ENCODE assay signal across 16 mouse cellular contexts in the genomic region with DNA sequence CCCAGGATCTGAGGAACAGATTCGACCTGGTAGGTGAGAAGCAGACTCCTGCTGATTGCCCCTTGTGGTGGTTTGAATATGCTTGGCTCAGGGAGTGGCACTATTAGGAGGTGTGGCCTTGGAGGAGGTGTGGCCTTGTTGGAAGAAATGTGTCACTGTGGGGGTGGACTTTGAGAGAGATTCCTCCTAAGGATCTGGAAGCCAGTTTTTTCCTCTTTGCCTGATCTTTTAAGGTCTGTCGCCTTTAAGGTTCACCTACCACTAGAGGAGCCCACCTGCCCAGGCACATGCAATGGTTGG. TPM values are rescaled to one million over a fixed set of nuclear protein-coding genes. Genes with fewer than 3 reads are reported as not detected.
A peak's percentile ranks its signal among the peaks of the same experiment; 100 is the strongest.
DNase-seq lines count a peak whose midpoint lies in the region; ATAC-seq and TF ChIP-seq lines count a peak whose summit lies in the region.
"Had no signal": no experiment of that assay in that cellular context is flagged by ENCODE, and none has a peak within 500 bp of the region (broad histone marks: within the 10 kb centered on the region; RNA-seq: fewer than 3 reads in every experiment).

No protein-coding gene starts in this region.

- in situ Hi-C loops in ES-E14 (cut with MboI; ENCODE audit: low sequenced_read_pairs in 2 of 2, unreplicated experiment in 2 of 2), result no loop called here

- no peaks in the 10 kb centered on the region for H3K27me3 ChIP-seq in lung, embryonic 16.5 days (ENCODE audit: control insufficient read depth, insufficient read depth, low read depth, low read length)

- peaks cover 5 to 12% of the 10 kb centered on the region in 2 experiments; a peak in 3 of 4 replicates for H3K4me1 ChIP-seq in ES-E14 (ENCODE audit: control insufficient read depth in 2 of 2, insufficient read depth in 2 of 2, low read length in 2 of 2, poor library complexity in 1 of 2)
- peaks cover 6% of the 10 kb centered on the region; the same call in 1 of the 2 replicates for H3K4me1 ChIP-seq in lung, embryonic 16.5 days (replicated peaks; ENCODE audit: control insufficient read depth, insufficient read depth, low read length)

- no peak overlapping the region for H3K9ac ChIP-seq in ES-E14 (ENCODE audit: insufficient read depth, low read depth, low read length, poor library complexity, severe bottlenecking)
- H3K9ac ChIP-seq in lung, embryonic 16.5 days (ENCODE audit: low read length), result no peak overlapping the region
- H3K9ac ChIP-seq: heart, embryonic 12.5 days had no signal

- H3K36me3 ChIP-seq in ES-E14 (ENCODE audit: control insufficient read depth, insufficient read depth, low read length, poor library complexity, severe bottlenecking), result no peaks in the 10 kb centered on the region
- H3K36me3 ChIP-seq in lung, embryonic 16.5 days (ENCODE audit: control insufficient read depth, insufficient read depth, low read length), result no peaks in the 10 kb centered on the region
- H3K36me3 ChIP-seq: heart, embryonic 12.5 days had no signal

- H3K4me2 ChIP-seq in lung, embryonic 16.5 days (ENCODE audit: low read depth, low read length), result no peak overlapping the region
- H3K4me2 ChIP-seq: heart, embryonic 12.5 days had no signal

- no peak for ATAC-seq in lung, embryonic 16.5 days (ENCODE audit: low read depth)
- ATAC-seq in erythroblast, adult 5-6 weeks (replicated peaks; ENCODE audit: low FRiP score, poor library complexity, severe bottlenecking), result no peak
- ATAC-seq: inflammation-experienced regulatory T-cells, adult 6 months had no signal

- WGBS in lung, embryonic 16.5 days, result 17% methylated on average over 2 of the region's 2 CpGs

- DNase-seq in adrenal gland, postnatal 14 days, result peak; percentile 47
- DNase-seq in adrenal gland, postnatal 25 days, result no peak
- peak; percentile 64 for DNase-seq in kidney, adult 9 months
- no peak for DNase-seq in kidney, adult 8-10 months
- DNase-seq in ES-E14 (ENCODE audit: low read depth, low spot score), result peak; percentile 55
- DNase-seq in left cerebral cortex, adult 9 months (ENCODE audit: low spot score in 2 of 2), result no peak
- DNase-seq: adrenal gland, postnatal 10 days; cerebellum, adult 18-20 months; spleen, adult 18-20 months had no signal

- H3K4me3 ChIP-seq in ES-E14 (ENCODE audit: insufficient read depth in 1 of 2, low read depth in 1 of 2, low read length in 2 of 2, poor library complexity in 1 of 2, severe bottlenecking in 1 of 2), result no peak overlapping the region
- no peak overlapping the region for H3K4me3 ChIP-seq in lung, embryonic 16.5 days (ENCODE audit: low read length)
- H3K4me3 ChIP-seq: erythroblast, embryonic 14.5 days; heart, embryonic 12.5 days had no signal

- H3K9me3 ChIP-seq in ES-E14 (ENCODE audit: control insufficient read depth, insufficient read depth, low read depth, low read length), result no peaks in the 10 kb centered on the region
- peaks cover 3% of the 10 kb centered on the region; the same call in 1 of the 2 replicates for H3K9me3 ChIP-seq in lung, embryonic 16.5 days (ENCODE audit: control insufficient read depth, low read length)
- H3K9me3 ChIP-seq: heart, embryonic 12.5 days had no signal

- H3K27ac ChIP-seq in ES-E14 (ENCODE audit: insufficient read depth, low read depth, low read length, poor library complexity, severe bottlenecking), result no peak overlapping the region
- peak overlapping the region; percentile 69 for H3K27ac ChIP-seq in lung, embryonic 16.5 days (ENCODE audit: low read length)

TF ChIP-seq in ES-E14, 5 proteins besides CTCF, POLR2A, EP300 and RAD21:
- TF ChIP-seq ZC3H11A (IDR thresholded peaks at IDR 0.05; ENCODE audit: borderline replicate concordance, low read depth, low read length) (no peak), MAFK (IDR thresholded peaks at IDR 0.05; ENCODE audit: insufficient read depth, low read depth, low read length) (no peak), HCFC1 (IDR thresholded peaks at IDR 0.05; ENCODE audit: borderline replicate concordance, insufficient read depth, low read length) (no peak), CHD2 (IDR thresholded peaks at IDR 0.05; ENCODE audit: low read depth, low read length) (no peak), ZNF384 (IDR thresholded peaks at IDR 0.05; ENCODE audit: low read depth, low read length) (no peak)

RNA-seq across cellular contexts. Expression of a gene that starts 6.1 kb away (rescaled TPM):
- 16.7 and 20.7 TPM in 2 replicates for total RNA-seq in adrenal gland, postnatal 14 days (2021)
- total RNA-seq in adrenal gland, postnatal 25 days (2021), result 11.1 and 15.5 TPM in 2 replicates
- 2.5 and 3.3 TPM in 2 replicates for total RNA-seq in ES-E14 (2012; rRNA removed)
- polyA plus RNA-seq in lung, embryonic 16.5 days (2015; fragmentation: Nextera tagmentation; extraction: Ambion mirVana), result 91.3 and 93.3 TPM in 2 replicates
- total RNA-seq in erythroblast, adult 5-6 weeks (2015; ENCODE audit: low replicate concordance), result 2.3 and 9.4 TPM in 2 replicates
- total RNA-seq in erythroblast, adult 5-6 weeks (2017; ENCODE audit: low replicate concordance), result 2.3 and 3.8 TPM in 2 replicates
- polyA plus RNA-seq: erythroblast, embryonic 14.5 days had no signal

RNA-seq across cellular contexts. Expression of a gene that starts 6.7 kb away (rescaled TPM):
- total RNA-seq in adrenal gland, postnatal 14 days (2021), result not detected in 2 replicates
- total RNA-seq in adrenal gland, postnatal 25 days (2021), result 0.62 and 0.64 TPM in 2 replicates
- not detected in 2 replicates for total RNA-seq in ES-E14 (2012; rRNA removed)
- polyA plus RNA-seq in lung, embryonic 16.5 days (2015; fragmentation: Nextera tagmentation; extraction: Ambion mirVana), result not detected in 2 replicates
- total RNA-seq in erythroblast, adult 5-6 weeks (2015; ENCODE audit: low replicate concordance), result not detected in 2 replicates
- total RNA-seq in erythroblast, adult 5-6 weeks (2017; ENCODE audit: low replicate concordance), result not detected in 2 replicates
- total RNA-seq: liver, adult 2 months had no signal
- polyA plus RNA-seq: erythroblast, embryonic 14.5 days; heart, embryonic 12.5 days; inflammation-experienced regulatory T-cells, adult 6 months; liver, adult 2 months; testis, adult 2 months had no signal

RNA-seq across cellular contexts. Expression of a gene that starts 43.9 kb away (rescaled TPM):
- 7.9 and 8.8 TPM in 2 replicates for total RNA-seq in adrenal gland, postnatal 14 days (2021)
- 9.0 and 10.2 TPM in 2 replicates for total RNA-seq in adrenal gland, postnatal 25 days (2021)
- 7.1 and 8.6 TPM in 2 replicates for total RNA-seq in ES-E14 (2012; rRNA removed)
- 0.20 TPM in 2 replicates for polyA plus RNA-seq in lung, embryonic 16.5 days (2015; fragmentation: Nextera tagmentation; extraction: Ambion mirVana)
- not detected in 2 replicates for total RNA-seq in erythroblast, adult 5-6 weeks (2015; ENCODE audit: low replicate concordance)
- total RNA-seq in erythroblast, adult 5-6 weeks (2017; ENCODE audit: low replicate concordance), result not detected in 2 replicates
- polyA plus RNA-seq: erythroblast, embryonic 14.5 days; inflammation-experienced regulatory T-cells, adult 6 months had no signal

RNA-seq across cellular contexts. Expression of a gene that starts 51.6 kb away (rescaled TPM):
- 9.0 and 11.2 TPM in 2 replicates for total RNA-seq in adrenal gland, postnatal 14 days (2021)
- total RNA-seq in adrenal gland, postnatal 25 days (2021), result 9.0 and 11.2 TPM in 2 replicates
- total RNA-seq in ES-E14 (2012; rRNA removed), result 26.4 and 43.4 TPM in 2 replicates
- 6.8 and 7.9 TPM in 2 replicates for polyA plus RNA-seq in lung, embryonic 16.5 days (2015; fragmentation: Nextera tagmentation; extraction: Ambion mirVana)
- 0.38 and 0.84 TPM in 2 replicates for total RNA-seq in erythroblast, adult 5-6 weeks (2015; ENCODE audit: low replicate concordance)
- 2.6 and 2.9 TPM in 2 replicates for total RNA-seq in erythroblast, adult 5-6 weeks (2017; ENCODE audit: low replicate concordance)

Comparison
In these comparisons a context has a peak if more than half of its experiments do, and no peak if none do; other contexts are left out.
1. DNase-seq: peak in adrenal gland, postnatal 14 days (single experiment), kidney, adult 9 months (single experiment) and ES-E14 (single experiment); none in adrenal gland, postnatal 25 days (single experiment), kidney, adult 8-10 months (0 of 2) and left cerebral cortex, adult 9 months (0 of 2).